Mouse (Mus musculus): ENCODE measurements around the gene Cep295nl.
"Not testable (repeated sequence)": the region's sequence is repeated elsewhere in the genome, so short reads cannot be mapped to it uniquely, and the experiment has no call there.

Gene Cep295nl

DNA sequence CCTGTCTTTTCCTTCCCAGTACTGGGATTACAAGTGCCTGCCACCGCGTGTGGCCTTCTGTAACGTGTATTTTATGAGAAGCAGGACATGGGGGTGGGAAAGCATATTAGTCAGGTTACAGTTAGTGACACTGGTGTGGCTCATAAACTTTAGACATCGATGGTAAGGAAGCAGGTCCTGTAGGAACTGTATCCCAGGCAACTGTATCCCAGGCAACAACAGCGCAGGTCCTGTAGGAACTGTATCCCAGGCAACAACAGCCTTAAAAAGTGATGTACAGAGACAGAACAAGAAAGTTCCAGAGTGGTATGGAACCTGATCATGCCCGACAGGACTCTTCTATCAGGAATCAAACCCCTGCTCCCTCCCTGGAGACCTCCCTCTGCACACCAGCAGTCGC lies 20.8 kb downstream of the Cep295nl start:
- DNase-seq (ENCODE audit: low read depth): no peak

DNA sequence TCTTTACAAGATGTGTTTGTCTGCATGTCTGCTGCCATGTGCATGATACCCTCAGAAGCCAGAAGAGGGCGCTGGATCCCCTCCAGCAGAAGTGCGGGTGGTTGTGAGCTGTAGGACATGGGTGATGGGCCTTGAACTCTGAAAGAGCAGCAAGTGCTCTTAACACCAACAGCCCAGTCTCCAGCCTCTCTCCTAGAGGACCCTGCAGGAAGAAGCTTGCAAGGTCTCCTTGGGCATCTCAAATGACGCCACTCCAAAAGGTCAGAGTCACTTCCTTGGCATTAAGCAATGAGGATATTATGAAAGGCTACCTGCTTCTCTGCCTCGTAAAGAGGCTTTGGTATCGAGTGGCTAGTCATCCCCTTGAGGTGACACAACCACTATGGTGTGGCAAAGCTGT lies 23.6 kb downstream of the Cep295nl start:
- DNase-seq (ENCODE audit: low read depth): no peak

DNA sequence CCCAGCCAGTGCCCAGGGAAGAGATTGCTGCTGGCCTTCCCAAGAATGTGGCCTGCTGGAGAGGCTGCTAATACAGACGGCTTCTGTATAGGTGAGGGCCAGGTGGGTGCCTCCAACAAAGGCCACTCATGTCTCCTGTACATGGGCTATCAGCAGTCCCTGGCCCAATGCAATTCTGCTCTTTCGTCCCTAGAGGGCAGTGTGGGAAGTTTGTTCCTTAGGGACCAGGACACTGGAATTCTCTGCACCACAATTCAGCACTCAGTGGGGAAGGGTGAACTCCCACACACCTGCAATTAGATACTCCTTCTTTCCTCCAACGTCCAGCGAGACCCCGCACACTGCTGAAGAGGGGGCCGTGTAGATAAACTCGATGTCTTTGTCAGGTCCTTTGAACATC lies 25.2 kb downstream of the Cep295nl start:
- DNase-seq (ENCODE audit: low read depth): no peak

DNA sequence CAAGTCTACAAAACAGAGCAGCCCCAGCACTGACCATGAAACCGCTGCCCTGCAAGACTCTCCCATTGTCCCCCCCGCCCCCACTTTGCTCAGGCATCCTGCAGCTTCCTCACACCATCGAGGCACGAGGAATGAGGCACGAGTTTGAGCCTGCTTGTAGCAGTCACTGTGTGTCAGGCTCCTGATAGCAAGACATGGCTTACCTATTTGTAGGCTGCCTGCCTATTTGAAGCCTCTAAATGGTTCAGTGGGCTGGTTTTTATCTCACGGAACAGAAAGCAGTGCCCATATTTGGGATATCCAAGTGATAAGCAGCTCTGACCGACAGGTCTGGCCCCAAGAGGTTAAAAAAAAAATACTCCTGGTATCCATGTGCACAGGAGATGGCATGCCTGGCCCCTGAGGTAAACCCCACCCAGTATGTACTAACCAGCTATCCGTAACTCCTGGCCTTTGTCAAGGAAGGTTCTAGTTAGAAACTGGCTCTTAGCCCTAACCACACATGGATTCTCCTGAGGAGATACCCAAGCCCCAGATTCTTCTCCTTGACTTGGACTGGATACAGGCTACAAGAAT lies 26.0 kb downstream of the Cep295nl start:
- DNase-seq (ENCODE audit: low read depth): no peak

DNA sequence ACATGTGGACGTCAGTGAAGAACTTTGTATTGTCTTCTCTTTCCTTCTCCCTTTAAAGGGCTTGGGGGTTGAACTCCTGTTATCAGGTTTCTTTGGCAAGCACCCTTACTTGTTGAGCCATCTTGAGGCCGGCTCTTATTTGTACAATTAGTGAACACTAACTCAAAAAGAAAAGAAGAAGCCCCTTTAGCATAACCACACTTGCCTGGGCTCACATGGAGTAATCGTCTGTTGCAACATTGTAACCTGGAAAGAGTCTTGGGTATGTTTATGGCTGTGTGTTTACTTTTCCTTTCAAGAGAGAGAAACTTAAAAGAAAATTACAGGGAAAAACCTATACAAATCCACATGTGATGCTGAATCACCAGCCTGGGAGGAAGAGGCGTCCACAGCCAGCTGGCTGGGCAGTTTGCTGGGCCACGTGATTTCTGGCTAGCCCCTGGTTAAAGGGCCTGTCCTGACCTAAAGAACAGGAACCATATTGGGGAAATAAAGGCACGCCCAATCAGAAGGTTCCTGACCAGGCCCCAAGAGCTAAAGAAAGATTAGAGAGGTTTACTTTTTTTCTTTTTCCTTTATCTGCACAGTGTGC lies 30.1 kb downstream of the Cep295nl start:
- no peak for DNase-seq (ENCODE audit: low read depth)

DNA sequence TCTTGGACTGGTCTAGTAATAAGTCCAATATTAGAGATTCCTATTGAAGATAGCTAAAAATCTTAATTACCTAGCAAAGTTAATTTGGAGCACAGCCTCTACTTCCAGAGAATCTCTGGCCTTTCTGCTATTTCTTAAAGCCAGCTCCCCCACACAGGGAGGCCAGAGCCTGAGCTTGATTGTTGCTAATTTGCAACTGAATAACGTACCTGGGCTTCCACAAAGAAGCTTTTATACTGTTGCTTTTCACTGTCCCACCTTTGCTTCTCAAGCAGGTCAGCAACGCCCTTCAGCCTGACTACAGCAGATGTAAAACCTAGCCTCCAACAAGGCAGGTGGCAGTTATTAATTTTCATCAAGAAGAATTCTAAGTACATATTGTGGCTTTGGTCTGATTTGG lies 34.3 kb downstream of the Cep295nl start:
- DNase-seq (ENCODE audit: low read depth): not testable (repeated sequence)

DNA sequence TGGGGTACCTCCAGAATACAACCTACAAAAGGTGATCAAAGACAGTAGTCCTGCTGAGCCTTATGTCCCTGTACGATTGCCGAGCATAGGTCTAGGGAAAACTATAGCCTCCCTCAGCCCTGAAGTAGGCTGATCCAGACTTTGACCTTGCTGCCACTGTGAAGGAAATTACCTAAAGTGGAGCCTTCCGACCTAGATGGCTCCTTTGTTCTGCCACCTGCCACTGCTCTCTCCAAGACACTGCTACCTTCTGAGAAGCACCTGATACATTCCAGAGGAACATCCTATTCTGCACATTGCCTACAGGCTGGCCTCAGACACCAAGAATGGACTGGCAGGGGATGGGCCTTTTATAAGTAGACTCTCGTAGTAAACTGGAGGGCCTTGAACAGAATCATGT lies 38.3 kb downstream of the Cep295nl start:
- not testable (repeated sequence) for DNase-seq (ENCODE audit: low read depth)

DNA sequence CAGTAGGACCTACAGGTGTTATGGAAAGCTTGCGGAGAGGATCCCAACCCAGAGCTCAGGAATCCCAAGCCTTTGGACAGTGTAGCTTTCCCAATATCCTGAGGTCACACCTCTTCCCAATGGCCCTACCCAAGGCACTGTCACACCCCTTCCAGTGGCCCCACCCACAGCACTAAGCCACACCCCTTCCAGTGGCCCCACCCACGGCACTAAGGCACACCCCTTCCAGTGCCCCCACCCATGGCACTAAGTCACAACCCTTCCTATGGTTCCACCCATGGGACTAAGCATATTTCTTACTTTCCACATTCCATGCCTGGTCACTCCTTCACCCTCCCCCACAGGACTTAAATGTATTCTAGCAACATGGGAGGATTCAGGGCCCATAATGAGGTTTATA lies 43.5 kb downstream of the Cep295nl start:
- DNase-seq (ENCODE audit: low read depth): no peak

DNA sequence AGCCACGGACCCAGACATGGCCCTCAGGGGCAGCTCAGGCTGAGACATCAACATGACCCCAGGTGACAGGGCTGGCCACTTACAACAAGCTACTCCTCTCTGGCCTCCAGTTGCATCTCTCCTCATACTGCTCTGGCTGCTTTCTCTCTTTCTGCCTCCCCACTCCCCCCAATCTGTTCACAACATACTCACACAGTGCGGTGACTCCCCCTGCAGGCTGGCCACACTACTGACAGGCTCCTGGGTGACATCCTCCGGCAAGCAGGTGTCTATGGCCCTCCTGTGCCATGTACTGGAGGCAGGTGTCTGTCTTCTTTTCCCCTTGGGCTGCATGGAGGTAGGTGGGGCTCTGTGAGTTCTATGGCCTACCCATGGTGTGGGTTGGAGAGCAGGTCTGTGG lies 44.3 kb downstream of the Cep295nl start:
- no peak for DNase-seq (ENCODE audit: low read depth)

DNA sequence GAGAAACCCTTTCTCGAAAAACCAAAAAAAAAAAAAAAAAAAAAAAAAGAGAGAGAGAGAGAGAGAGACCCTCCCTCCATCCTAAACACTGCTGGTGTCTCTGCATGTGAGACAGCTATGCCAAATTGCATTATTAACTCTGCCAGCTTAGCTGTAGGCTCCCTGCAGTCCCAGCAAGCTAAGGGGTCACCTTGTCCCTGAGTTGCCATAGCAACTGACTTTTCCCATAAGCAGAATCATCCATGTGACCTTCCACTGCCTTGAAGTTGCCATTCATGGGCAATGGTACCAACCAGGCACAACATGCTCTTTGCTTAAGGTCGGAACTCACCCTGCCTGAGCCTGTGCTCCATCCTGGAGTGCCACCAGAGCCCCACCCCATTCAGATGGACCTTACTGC lies 47.3 kb downstream of the Cep295nl start:
- no peak for DNase-seq (ENCODE audit: low read depth)

DNA sequence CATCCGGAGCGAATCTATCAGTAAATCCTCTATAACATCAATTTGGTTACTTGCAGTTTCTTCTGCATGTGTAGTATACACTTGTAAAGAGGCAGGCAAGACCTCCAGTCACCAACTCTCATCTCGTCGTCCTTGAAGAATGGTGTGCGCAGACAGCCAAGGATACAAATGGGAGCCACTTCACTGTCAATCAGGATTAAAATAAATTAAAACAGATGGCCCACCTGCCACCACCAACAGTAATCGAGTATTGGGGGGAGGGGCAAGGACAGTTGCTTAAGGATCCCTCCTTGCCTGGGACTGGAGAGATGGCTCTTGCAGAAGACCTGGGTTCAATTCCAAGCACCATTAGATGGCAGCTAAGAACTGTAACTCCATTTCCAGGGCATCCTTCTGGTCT lies 49.6 kb downstream of the Cep295nl start:
- no peak for DNase-seq (ENCODE audit: low read depth)

DNA sequence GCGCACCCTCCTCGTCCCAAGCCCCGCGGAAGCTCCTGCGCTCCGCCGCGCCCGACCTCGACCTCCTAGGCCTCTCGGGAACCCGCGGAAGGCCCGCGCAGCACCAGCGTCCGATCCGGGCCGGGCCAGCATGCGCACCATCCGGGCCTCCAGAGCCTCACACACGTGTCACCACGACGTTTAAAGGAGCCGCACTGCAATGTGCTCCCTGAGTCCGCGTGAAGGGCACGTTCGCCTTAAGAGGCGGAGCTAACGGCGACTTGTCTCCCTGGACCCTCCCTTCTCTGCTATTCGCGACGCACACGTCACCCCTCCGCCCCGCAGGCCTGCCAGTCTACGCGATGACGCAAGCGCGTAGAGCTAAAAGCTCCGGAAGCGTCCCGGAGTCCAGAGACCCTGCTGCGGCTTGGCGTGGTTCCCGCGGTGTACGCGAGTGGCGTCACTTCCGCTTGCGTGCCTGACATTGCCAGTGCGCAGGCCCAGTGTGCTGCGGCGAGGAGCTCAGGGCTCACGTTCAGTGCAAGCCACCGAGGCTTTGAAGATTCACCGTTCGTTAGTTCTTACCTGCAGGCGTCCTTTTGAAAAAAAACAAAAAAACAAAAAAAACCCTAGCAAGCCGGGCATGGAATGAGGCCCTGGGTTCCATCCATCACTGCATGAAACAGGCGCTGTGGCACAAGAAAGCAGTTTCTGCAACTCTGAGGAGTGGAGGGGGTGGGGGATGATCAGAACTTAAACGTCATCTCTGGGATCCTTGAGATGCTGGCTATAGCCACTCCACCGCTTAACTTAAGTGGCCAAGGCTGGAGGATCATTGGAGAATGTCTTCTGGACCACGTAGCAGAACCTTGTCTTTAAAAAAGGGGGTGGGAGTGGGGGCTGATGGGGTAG lies 52.1 kb downstream of the Cep295nl start, which contains the start of gene Usp36:
Gene Usp36, minus strand, starts transcription at position 246 of the 891 bp plus-strand sequence.
- peak; percentile 100 for DNase-seq (ENCODE audit: low read depth)

DNA sequence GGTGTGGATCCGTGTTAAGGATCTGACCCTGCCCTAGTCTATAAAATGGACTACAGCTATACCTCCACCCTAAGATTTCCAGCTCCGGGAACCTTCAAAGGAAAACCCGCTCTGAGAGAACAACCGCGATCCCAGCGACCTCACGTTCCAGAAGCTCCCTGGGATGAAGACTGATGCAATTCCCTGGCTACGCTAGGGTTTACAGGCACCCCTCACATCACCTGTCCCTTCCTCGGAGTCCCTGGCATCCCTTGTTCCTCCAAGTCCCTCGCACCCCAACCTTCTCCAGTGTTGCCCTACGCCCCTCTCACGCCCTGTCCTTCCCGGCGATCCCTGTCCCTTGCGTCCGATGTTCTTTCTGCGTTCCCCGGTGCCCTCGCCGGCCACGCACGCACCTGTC lies 52.7 kb downstream of the Cep295nl start:
- DNase-seq (ENCODE audit: low read depth): no peak

DNA sequence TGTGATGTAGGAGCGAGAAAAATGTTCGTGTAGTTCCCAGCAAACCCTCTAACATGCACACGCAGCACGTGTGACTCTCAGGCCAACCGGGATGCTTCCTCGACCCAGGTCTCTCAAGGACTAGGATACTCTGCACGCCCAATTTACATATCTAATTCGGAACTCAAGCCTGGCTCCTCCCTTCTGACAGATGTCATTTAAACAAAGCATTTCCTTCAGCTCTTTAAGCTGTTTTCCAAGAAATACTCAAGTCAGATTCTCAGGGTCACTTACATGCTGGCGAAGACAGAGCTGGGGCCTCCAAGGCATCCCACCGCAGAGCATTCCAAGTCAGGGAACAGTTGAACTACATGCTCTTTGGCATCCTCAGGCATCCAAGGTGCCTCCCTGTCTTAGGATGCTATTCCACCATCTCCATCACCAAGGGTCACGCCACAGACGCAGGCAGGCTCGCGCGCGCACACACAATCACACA lies 53.2 kb downstream of the Cep295nl start:
- DNase-seq (ENCODE audit: low read depth): no peak

DNA sequence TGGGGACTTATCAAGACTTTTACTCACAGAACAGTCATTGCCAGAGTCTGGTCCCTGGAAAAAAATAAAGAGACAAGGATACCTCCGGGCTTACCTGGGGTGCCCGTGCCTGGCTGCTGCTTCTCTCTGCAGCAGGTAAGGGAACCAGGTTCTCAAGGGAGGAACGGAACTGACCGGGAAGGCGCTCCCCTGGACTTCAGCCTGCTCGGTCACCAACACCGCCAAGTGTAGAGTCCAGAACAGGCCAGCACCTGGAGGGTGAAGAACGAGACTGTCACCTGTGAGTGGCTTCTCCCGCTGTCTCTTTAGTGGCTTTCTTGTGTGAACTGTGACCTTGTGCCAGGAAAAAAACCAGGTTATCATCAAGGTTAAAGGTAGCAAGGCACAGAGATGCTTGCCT lies 54.7 kb downstream of the Cep295nl start:
- no peak for DNase-seq (ENCODE audit: low read depth)

DNA sequence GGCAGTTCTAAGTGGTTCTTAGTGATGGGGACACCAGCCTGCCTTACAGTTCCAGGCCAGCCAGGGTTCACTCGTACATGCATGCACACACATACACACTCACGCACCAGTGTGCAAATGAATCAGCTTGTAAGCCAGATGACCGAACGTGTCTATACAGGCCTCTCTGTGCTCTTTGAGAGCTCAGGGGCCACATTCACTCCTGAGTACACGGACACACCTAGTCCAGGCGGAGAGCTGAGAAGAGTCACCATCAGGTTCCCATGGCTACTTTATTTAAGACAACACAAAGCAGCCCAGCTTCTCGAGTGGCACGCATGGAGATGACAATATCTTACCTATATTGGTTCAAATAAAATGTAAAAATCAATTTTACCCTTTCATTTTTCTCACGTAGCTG lies 55.9 kb downstream of the Cep295nl start:
- DNase-seq (ENCODE audit: low read depth): no peak

DNA sequence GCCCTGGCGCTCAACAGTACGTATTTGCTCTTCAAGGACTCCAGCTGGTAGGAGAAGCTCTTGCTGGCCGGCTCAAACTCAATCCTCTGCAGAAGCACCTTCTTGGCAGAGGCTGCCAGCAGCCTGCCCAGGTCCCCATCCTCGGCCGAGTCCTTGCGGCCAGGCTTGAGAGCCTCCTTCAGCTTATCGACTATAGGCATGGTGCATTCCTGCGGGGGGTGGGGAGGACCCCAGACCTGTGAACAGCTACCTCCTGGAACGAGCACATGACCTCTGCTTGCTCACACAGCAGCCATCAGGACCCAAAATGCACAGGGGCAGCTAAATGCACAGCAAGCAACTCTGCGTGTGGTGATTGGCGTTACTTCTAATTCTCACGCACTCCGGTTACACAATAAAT lies 56.5 kb downstream of the Cep295nl start:
- DNase-seq (ENCODE audit: low read depth): no peak

All from fibroblast of lung, adult 2 months (primary cell).